Mouse (Mus musculus) liver, postnatal 0 days (tissue): ENCODE data around the gene Col4a3. TPM values are rescaled to one million over a fixed set of nuclear protein-coding genes. Genes with fewer than 3 reads are reported as not detected.

Source experiments
- ATAC-seq: fragments of 200-750 bp; cut with Nextera tagmentation; 2 replicates; pipeline ENCODE4 v1.8.0; 2017; ENCODE audit warnings: mild to moderate bottlenecking, moderate library complexity
- DNase-seq: peaks from one replicate; pipeline ENCODE4 v3.0.0-alpha.2; 2016
- H3K27ac ChIP-seq: fragments of 300-500 bp; sonication (generic); 2 replicates; pipeline ENCODE4 v1.5.1; 2014; ENCODE audit warnings: antibody characterized with exemption, moderate library complexity, mild to moderate bottlenecking, low read depth
- H3K27me3 ChIP-seq: fragments of 300-500 bp; sonication (generic); 2 replicates; pipeline ENCODE4 v1.6.1; 2014; ENCODE audit warnings: low read length, control low read depth, mixed read lengths; ENCODE audit not compliant: insufficient read depth
- H3K36me3 ChIP-seq: fragments of 300-500 bp; sonication (generic); replicated peaks from 2 replicates; pipeline ENCODE4 v1.6.1; 2014; ENCODE audit warnings: mild to moderate bottlenecking, control low read depth, low read length, moderate library complexity, mixed read lengths; ENCODE audit not compliant: insufficient read depth
- H3K4me1 ChIP-seq: fragments of 300-500 bp; sonication (generic); 2 replicates; pipeline ENCODE4 v1.6.1; 2014; ENCODE audit warnings: antibody characterized with exemption, mild to moderate bottlenecking, control low read depth; ENCODE audit not compliant: insufficient read depth
- H3K4me2 ChIP-seq: fragments of 300-500 bp; sonication (generic); 2 replicates; pipeline ENCODE4 v1.6.1; 2014; ENCODE audit warnings: low read depth, mild to moderate bottlenecking, low read length, moderate library complexity, mixed read lengths
- H3K4me3 ChIP-seq: fragments of 300-500 bp; sonication (generic); 2 replicates; pipeline ENCODE4 v1.5.1; 2014; ENCODE audit warnings: low read depth, low read length
- H3K9ac ChIP-seq: fragments of 300-500 bp; sonication (generic); replicated peaks from 2 replicates; pipeline ENCODE4 v1.6.1; 2014; ENCODE audit warnings: mild to moderate bottlenecking, moderate library complexity
- H3K9me3 ChIP-seq: fragments of 300-500 bp; sonication (generic); 2 replicates; pipeline ENCODE4 v1.6.1; 2016; ENCODE audit warnings: mild to moderate bottlenecking, control low read depth, low read length, mixed read lengths
- CTCF ChIP-seq: sonication (generic); IDR thresholded peaks from 2 replicates; pipeline ENCODE4 v1.5.1; 2016; ENCODE audit warnings: antibody characterized with exemption, low read depth
- EP300 ChIP-seq: IDR thresholded peaks from 2 replicates; pipeline ENCODE4 v1.6.1; 2016; ENCODE audit warnings: antibody characterized with exemption, low read depth, mild to moderate bottlenecking
- WGBS: fragments of 180-500 bp; shearing (Covaris S2); extraction: QIAGEN DNeasy Blood & Tissue Kit; methylation state at CpG from one replicate; pipeline ENCODE4 v1.1.7; 2014; ENCODE audit not compliant: insufficient replicate concordance; 5-methylcytosine and 5-hydroxymethylcytosine counted together
- polyA plus RNA-seq: library from polyadenylated mRNA; unstranded; fragments of >200 nt; fragmentation: Nextera tagmentation; extraction: Ambion mirVana; gene quantifications from 2 replicates; pipeline ENCODE4 v1.2.1, GENCODE M21; 2015

Col4a3 gene
- polyA plus RNA-seq, 1 experiment from 2014 or later = 0.27 TPM

- ATAC-seq = no peak
- 77% methylated on average over 1 of the region's 1 CpGs for WGBS
- peaks cover 3% of the 10 kb centered on the region; the same call in 1 of the 2 replicates for H3K36me3 ChIP-seq
- H3K4me1 ChIP-seq = no peaks in the 10 kb centered on the region
- no peak overlapping the region for H3K27ac ChIP-seq
- H3K27me3 ChIP-seq = no peaks in the 10 kb centered on the region
- TF ChIP-seq CTCF (peak; percentile 53), EP300 (no peak)
- no peak for DNase-seq
- no peak overlapping the region for H3K9ac ChIP-seq
- no peak overlapping the region for H3K4me3 ChIP-seq
- no peaks in the 10 kb centered on the region for H3K9me3 ChIP-seq
- no peak overlapping the region for H3K4me2 ChIP-seq
These were observed 175.6 kb downstream of the Col4a3 start for GRCm38 (mm10) chr1:82762274-82762673.

GRCm38 (mm10) chr1:82766227-82766626 is 179.5 kb downstream of the Col4a3 start:
- ATAC-seq (no peak), DNase-seq (no peak)
- Histone ChIP-seq H3K4me2 (no peak overlapping the region), H3K9me3 (no peaks in the 10 kb centered on the region), H3K9ac (no peak overlapping the region), H3K4me1 (no peaks in the 10 kb centered on the region), H3K27ac (no peak overlapping the region), H3K4me3 (no peak overlapping the region), H3K27me3 (no peaks in the 10 kb centered on the region), H3K36me3 (peaks cover 3% of the 10 kb centered on the region; the same call in 1 of the 2 replicates)
- WGBS = 74% methylated on average over 1 of the region's 1 CpGs
- TF ChIP-seq CTCF (no peak), EP300 (no peak)

GRCm38 (mm10) chr1:82766641-82767040 is 179.9 kb downstream of the Col4a3 start:
- H3K36me3 ChIP-seq = peaks cover 2% of the 10 kb centered on the region; the same call in 1 of the 2 replicates
- no peaks in the 10 kb centered on the region for H3K27me3 ChIP-seq
- H3K27ac ChIP-seq = no peak overlapping the region
- no peak for DNase-seq
- H3K9me3 ChIP-seq = no peaks in the 10 kb centered on the region
- no peaks in the 10 kb centered on the region for H3K4me1 ChIP-seq
- TF ChIP-seq CTCF (no peak), EP300 (no peak)
- no peak overlapping the region for H3K4me3 ChIP-seq
- no peak for ATAC-seq
- no peak overlapping the region for H3K4me2 ChIP-seq
- WGBS = 75% methylated on average over 4 of the region's 4 CpGs
- H3K9ac ChIP-seq = no peak overlapping the region

- Histone ChIP-seq H3K4me2 (no peak within 1 kb of the TSS), H3K27me3 (no peaks in the 10 kb centered on the region), H3K9me3 (no peaks in the 10 kb centered on the region), H3K4me3 (no peak within 1 kb of the TSS), H3K27ac (no peak within 1 kb of the TSS), H3K36me3 (no peaks in the 10 kb centered on the region), H3K9ac (no peak within 1 kb of the TSS), H3K4me1 (no peaks in the 10 kb centered on the region)
- no peak for TF ChIP-seq EP300
- TF ChIP-seq CTCF = no peak
- ATAC-seq (no peak), DNase-seq (no peak)
- 53% methylated on average over 5 of the region's 5 CpGs for WGBS
These were observed 181.5 kb downstream of the Col4a3 start, which contains the start of gene Tm4sf20 for GRCm38 (mm10) chr1:82768269-82768668. Gene Tm4sf20, minus strand, starts transcription at chr1:82768461.

- Histone ChIP-seq H3K9me3 (no peaks in the 10 kb centered on the region), H3K36me3 (no peaks in the 10 kb centered on the region), H3K4me1 (no peaks in the 10 kb centered on the region), H3K27ac (no peak within 1 kb of the TSS), H3K27me3 (no peaks in the 10 kb centered on the region), H3K4me3 (no peak within 1 kb of the TSS), H3K9ac (no peak within 1 kb of the TSS), H3K4me2 (no peak within 1 kb of the TSS)
- DNase-seq (no peak), ATAC-seq (no peak; the same call in 1 of the 2 replicates)
- TF ChIP-seq EP300 (no peak), CTCF (no peak)
- WGBS = 73% methylated on average over 15 of the region's 15 CpGs
These were observed 184.4 kb downstream of the Col4a3 start, which contains the start of gene Gm47791 for GRCm38 (mm10) chr1:82771022-82771586. Gene Gm47791, minus strand, starts transcription at chr1:82771243.

Other genes with a start within 250 kb of the Col4a3 start
- 0.28 and 0.31 TPM in 2 replicates for gene Col4a4, start 72 bp upstream of the Col4a3 start, polyA plus RNA-seq
- gene Mff, start 138.0 kb downstream of the Col4a3 start, polyA plus RNA-seq = 125 and 130 TPM in 2 replicates
- not detected in 2 replicates for gene Tm4sf20, start 181.5 kb downstream of the Col4a3 start, polyA plus RNA-seq
- not detected in 2 replicates for gene Gm47791, start 184.3 kb downstream of the Col4a3 start, polyA plus RNA-seq